Mouse (Mus musculus) left cerebral cortex, adult 18-20 months (tissue): ENCODE results near the gene Tmigd3. TPM values are rescaled to one million over a fixed set of nuclear protein-coding genes. Genes with fewer than 3 reads are reported as not detected.
A peak's percentile ranks its signal among the peaks of the same experiment; 100 is the strongest.

Experiments used
- DNase-seq, 2 experiments: peaks; one replicate each; pipeline ENCODE4 v3.0.0; 2021 to 2022; ENCODE audit warnings: low spot score in 2 of 2, mixed read lengths in 1 of 2
- long read RNA-seq, 2 experiments: library from polyadenylated mRNA; stranded (forward); transcript quantifications; one replicate each; pipeline ENCODE4 v2.0.0; 2021
- total RNA-seq, 2 experiments: library from RNA; stranded (reverse); gene quantifications; 2 replicates each; pipeline ENCODE4 v1.2.3; 2021

The Tmigd3 gene
- not detected for total RNA-seq
- long read RNA-seq, experiment 1 = 0 reads
- long read RNA-seq, experiment 2 = 0 reads

- DNase-seq = no peak
Measured at GRCm38 (mm10) chr3:105870558-105870957, at the start of gene Tmigd3, which contains the start of gene Adora3. TSS of gene Tmigd3 (plus strand) at chr3:105870903. TSS of gene Adora3 (plus strand) at chr3:105870858.

DNA sequence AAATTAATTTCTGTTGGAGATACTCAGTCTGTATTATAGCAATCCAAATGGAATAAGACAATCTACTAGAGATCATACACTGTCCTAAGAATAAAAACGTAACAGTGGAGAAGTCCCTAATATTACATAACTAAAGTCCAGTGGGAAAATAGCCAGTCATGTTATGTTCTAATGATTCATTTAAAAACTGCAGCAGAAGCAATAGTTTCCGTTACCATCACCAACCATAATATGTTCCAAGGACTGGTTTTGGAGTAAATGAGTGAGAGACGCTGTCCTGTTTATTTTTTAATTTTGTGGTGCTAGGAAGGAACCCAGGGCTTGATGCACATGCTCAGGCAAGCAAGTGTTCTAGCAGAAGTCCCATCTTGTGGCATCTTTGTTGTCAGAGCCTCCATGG is 49.2 kb upstream of the Tmigd3 start:
- no peak for DNase-seq

DNA sequence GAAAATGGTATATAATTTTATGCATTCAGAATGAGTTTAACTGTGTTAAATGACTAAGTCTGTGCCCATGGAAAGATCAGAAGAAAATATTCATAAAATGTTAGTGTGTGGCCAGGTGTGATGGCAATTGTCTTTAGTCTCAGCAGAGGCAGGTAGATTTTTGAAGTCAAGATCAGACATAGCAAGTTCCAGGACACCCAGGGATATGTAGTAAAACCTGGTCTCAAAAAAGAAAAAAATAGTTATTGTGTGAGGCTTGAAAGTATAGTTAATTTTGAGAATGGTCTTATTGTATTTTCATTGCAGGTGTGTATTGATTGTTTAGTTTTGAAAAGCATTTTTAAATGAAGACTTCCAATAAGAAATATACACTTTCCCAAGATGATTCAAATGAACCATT is 47.1 kb upstream of the Tmigd3 start:
- DNase-seq = no peak

- no peak for DNase-seq
Measured at GRCm38 (mm10) chr3:105824103-105824502, 46.6 kb upstream of the Tmigd3 start.

DNA sequence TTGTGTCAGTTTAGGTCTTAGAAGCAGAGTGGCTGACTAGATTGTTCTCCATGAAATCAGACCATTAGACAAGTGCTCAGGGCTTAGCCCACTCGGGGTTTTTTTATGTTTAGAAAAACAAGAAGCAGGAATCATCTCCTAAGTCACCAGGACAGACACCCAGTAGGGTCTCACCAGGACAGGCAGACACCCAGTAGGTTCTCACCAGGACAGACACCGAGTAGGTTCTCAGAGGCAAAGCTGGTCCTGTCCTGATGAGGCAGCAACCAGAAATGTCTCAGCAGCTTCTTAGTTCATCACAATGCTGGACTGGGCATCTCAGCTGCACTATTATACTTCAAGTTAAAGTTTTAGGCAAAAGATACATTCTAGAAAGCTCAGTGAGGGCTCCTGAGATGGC is 46.0 kb upstream of the Tmigd3 start:
- DNase-seq = no peak

DNA sequence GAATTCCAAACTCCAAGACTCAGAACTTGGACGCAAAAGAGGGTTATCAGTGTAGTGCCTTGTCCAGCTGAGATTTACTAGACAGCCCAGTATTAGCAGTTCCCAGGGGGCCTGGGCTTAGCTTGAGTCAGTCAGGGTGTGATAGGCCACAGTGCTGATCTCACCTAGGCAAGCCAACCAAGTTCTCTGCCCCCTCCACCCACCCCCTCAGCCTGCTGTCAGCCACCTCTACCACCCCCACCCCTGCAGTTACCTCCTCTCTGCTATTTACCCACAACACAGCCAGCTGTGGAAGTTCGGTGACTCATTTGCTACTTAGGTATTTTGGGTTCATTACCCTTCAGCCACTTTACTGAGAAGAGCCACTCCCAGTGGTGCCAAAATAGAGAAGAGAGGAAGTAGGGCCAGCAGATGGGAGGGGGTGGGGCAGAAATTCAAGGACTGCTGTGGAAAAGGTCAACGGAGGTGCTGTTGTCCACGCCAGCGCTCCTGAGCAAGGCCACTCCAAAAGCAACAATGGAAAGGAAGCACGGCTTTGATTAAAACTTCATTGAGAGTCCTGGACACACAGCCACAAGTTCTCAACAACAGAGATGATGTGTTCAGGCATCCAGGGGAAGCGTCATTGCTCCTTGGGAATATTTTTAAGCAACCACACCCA is 45.1 kb upstream of the Tmigd3 start:
- no peak for DNase-seq

DNA sequence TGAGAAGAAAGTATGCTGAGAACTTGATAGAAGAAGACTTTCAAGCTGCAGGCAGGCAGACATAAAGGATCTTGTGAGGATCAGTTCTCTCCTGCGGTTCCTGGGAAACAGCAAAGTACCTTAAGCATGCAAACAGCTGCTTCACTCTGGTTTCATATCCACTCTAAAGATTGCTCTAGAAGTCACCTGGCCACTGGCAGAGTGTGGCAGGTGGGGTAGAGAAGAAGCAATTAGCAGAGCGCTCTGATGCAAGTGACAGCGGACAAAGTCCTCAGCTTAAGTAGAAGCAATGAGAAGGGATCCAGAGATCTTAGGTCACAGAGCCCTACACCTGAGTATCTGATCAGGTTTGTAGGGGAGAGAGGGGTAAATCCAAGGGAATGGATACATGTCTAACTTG is 39.1 kb upstream of the Tmigd3 start:
- no peak for DNase-seq

- no peak for DNase-seq
Measured at GRCm38 (mm10) chr3:105835875-105836274, 34.8 kb upstream of the Tmigd3 start.

GRCm38 (mm10) chr3:105836883-105837282 is 33.8 kb upstream of the Tmigd3 start:
- no peak for DNase-seq

DNA sequence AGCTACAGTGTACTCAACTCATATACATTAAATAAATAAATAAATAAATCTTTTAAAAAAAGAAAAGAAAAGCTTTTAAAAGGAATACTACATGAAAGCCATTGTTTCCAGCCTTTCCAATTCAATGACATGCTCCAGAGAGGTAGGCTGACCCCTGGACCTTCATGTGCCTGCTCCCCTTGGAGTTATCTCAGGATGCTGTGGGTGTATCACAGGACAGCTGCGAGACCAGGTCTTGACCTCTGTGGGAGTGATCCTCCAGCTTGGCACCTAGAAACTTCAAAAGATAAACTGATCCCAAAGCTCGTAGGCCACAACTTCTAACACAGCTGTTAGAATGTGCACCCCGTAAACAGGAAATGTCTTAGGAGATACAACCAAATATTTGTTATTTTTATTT is 32.0 kb upstream of the Tmigd3 start:
- DNase-seq = no peak

GRCm38 (mm10) chr3:105839836-105840235 is 30.9 kb upstream of the Tmigd3 start:
- DNase-seq = no peak

- DNase-seq = no peak
Measured at GRCm38 (mm10) chr3:105846294-105847069, 24.2 kb upstream of the Tmigd3 start.

GRCm38 (mm10) chr3:105853781-105854180 is 16.9 kb upstream of the Tmigd3 start:
- no peak for DNase-seq

DNA sequence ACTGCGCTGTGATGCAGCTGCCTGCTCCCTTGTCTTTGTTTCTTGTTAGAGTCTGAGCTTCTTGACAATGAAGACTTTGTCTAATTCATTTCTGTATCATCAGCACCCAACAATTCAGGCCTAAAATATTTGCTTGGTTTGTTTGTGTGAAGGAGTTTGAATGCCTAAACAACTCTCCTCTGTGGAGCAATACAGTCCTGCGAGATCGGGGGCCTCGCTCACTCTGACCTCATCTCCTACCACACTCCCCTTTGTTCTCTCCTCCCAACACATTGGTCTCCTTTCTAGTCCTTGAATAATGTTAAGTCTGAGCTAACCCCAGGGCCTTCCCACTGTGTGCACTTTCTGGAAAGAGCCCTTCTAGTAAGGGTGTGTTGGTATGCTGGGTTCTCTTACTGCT is 15.9 kb upstream of the Tmigd3 start:
- DNase-seq = no peak

- DNase-seq = no peak
Measured at GRCm38 (mm10) chr3:105857513-105857912, 13.2 kb upstream of the Tmigd3 start.

- DNase-seq = no peak
Measured at GRCm38 (mm10) chr3:105861747-105862366, 8.8 kb upstream of the Tmigd3 start.

DNA sequence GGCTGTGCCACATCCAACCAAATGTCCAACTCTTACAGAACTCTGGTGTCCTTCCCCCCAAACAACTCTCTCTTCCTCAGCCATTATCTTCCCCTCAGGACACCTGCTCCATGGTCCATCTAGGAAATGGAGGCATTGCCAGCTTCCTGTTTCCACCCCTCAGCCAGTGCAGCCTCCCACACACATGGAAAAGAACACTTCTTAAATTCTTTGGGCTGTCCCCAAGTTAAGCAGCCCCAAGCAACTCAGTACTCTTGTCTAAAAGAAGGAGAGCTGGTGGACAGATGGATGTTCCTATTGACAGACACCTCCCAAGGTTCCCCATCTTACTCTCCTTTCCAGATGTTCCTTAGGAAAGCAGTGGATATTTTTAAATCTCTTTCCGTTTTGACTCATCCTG is 6.6 kb upstream of the Tmigd3 start:
- DNase-seq = no peak

GRCm38 (mm10) chr3:105865122-105865521 is 5.6 kb upstream of the Tmigd3 start:
- peak in 1 of 2 experiments; percentile 45 for DNase-seq

GRCm38 (mm10) chr3:105868135-105868534 is 2.6 kb upstream of the Tmigd3 start:
- no peak for DNase-seq

DNA sequence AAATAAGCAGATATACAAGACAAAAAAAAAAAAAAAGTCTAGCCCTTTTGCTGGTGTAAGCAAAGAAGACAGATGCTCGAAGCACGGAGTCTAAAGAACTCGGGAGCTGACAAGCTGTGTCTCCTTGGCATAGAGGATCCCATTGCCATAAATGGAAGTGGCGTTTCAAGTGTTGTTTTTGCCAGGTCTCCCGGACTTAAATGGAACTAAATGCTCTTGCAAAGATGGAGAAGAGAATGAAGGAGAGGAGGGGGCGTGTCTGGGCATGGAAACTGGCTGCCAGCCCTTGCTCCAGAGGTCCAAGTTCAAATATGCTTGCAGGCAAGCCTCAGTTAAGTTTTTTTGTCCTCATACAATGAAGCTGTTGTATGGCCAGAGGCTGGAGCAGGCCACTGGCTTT is 1.3 kb downstream of the Tmigd3 start:
- peak in 1 of 2 experiments; percentile 16 for DNase-seq

GRCm38 (mm10) chr3:105872579-105872978 is 1.9 kb downstream of the Tmigd3 start:
- DNase-seq = no peak
